Mouse (Mus musculus) gonadal fat pad, adult 2 months (tissue): ENCODE results near the gene Nol10. TPM values are rescaled to one million over a fixed set of nuclear protein-coding genes. Genes with fewer than 3 reads are reported as not detected.

Experiments
- DNase-seq: peaks from one replicate; pipeline ENCODE4 v3.0.0-alpha.2; 2012; ENCODE audit warnings: low read depth
- polyA plus RNA-seq: library from polyadenylated mRNA; depleted of rRNA; stranded (reverse); fragments of >200 nt; gene quantifications from 2 replicates; pipeline ENCODE4 v1.2.3, GENCODE M21; 2012

Gene Nol10
- polyA plus RNA-seq, 1 experiment: 3.8 TPM

- DNase-seq: no peak
Measured at GRCm38 (mm10) chr12:17408312-17408711, 60.1 kb downstream of the Nol10 start.

DNA sequence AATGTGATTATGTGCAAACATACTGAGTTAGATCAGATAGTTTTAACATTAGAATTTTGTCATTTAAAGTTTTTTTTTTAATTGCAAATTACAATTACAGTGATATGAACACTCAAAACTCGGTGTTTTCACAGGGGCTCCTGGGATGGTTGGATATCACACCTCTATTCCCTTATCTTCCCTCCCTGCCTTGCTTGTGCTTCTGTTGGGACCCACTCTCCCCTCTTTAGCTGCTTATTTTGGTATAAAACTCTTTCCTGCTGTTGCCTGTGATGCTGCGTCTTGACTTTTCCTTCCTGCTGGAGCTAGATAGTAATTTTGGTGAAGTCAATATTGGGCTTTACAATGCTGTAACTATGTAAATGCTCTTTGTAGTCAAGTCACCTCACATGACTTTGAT lies 63.0 kb downstream of the Nol10 start:
- no peak for DNase-seq

DNA sequence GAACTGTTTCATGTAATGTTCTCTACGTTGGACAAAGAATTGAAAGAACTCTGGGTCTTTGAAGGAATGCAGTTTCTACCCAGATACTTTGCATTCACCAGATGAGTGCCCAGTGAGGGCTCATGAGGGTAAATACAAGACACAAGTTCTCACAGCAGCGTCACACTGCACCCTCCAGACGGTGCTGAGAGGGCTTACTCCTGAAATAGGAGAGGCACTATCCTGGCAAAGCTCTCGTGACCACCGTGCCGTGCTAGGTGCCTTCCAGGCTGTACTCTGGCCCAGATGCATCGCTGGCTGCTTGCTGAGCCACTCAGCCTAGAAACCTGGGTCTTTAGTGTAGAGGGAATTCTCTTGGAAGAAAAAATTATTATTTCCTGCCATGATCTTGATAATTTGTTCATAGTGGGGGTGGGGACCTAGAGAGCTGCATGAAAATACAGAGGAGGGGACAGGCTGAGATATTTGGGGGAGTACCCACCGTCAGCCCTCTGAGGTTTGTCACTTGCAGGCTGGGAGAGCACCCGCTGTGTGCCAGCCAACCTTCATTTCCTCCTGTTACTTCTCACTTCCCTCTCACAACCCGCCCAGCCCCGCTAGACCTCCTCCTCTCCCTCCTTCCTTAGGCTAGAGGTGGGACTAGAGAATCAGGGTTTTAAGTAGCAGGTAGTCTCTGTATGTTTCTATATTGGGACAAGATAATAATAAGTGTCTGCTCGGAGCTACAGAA lies 63.7 kb downstream of the Nol10 start:
- no peak for DNase-seq

DNA sequence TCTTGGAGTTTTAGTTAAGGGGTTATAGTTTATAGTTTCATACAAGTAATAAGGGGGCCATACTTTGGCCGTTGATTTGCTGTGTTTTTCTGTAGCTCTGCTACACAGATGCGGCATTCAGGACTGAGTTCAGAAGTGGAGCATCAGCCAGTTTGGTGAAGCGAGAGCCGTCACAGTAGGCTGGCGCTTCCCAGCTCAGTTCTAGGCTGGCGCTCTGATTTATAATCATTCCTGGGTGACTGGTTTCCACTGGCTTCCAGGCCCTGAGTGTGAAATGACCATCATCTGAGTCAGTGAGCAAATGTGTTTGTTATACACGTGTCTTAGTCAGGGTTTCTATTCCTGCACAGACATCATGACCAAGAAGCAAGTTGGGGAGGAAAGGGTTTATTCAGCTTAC lies 66.5 kb downstream of the Nol10 start:
- DNase-seq: no peak

DNA sequence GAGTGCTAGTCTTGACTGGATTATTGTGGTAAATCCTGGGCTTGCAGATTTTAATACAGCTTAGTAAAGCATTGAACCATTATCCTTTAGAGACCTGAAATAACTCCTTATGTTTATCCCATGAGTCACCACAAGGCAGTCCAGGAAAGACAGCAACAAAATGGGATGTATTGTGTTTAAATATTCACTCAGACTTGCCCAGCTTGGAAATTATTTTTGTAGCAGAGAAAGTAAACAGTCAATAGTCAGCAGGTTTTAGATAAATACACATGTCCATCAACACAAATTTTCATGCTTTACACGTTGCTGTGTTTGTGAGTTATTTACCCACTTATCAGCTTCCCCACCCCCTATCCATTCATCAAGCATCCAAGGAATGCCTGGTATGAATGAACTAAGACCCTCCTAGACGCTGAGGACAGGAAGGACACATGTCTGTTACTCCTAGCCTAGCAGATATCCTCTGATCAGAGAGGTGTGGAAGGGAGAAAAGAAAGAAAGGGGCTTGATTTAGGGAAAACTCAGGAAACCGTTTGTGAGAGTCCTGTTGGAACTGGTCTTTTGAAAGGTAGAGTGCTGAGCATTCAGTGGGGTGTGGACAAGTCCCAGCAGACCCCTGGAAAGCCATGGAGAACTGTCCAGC lies 72.0 kb downstream of the Nol10 start:
- DNase-seq: no peak

DNA sequence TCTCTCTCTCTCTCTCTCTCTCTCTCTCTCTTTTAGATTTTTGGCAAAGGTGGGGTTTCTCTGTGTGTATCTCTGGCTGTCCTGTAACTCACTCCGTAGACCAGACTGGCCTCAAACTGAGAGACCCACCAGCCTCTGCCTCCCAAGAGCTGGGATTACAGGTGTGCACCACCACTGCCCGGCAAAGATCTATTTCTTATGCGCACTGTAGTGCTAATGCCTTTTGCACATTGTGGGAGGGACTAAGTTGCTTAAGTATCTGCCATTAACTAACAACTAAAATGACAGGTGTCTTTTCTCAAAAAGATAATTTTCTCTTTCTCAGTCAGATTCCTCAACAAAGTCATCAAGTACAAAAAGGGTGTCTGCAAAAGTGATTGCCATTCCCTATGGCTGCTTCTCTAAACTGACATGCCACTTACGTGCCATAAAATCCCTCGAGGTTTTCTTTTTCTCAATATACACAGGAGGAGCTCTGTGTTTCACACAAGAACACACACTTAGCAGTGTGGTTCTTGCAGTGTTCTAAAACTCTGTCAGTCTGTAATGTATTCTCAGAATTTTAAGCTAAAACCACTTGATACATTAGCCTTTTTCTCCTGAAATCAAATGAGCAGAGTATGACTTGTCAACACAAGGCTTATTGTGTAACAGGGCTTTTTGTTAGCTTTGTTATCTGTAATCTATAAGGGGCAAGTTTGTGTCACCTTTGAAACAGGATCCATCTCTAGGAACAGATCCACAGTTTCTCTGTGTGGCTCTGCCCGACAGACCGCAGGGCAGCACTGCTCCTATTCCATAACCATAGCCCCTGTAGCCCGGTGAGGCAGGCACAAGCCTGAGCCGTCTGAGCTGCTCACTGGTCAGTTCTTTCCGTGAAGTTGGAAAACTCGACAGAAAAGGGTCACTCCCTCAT lies 77.3 kb downstream of the Nol10 start:
- no peak for DNase-seq

GRCm38 (mm10) chr12:17426735-17427134 lies 78.5 kb downstream of the Nol10 start:
- DNase-seq: no peak

DNA sequence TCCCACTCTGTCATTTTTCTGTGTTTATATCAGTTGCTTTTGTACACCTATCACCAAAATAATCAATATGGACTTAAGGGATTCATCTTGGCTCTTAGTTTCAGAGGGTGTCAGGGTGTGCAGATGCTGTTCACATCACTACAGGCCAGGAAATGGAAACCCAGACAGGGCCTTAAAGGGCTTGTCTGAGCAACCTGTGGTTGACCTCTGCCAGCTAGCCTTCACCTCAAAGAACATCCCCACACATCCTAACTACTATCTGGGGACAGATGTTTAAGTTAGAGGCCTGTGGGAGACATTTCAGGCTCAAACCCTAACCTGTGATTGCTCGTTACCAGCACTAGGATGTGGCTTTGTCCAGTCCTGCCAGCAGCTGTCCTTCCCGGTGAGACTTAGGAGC lies 82.3 kb downstream of the Nol10 start:
- no peak for DNase-seq

GRCm38 (mm10) chr12:17431166-17431565 lies 82.9 kb downstream of the Nol10 start:
- DNase-seq: no peak

DNA sequence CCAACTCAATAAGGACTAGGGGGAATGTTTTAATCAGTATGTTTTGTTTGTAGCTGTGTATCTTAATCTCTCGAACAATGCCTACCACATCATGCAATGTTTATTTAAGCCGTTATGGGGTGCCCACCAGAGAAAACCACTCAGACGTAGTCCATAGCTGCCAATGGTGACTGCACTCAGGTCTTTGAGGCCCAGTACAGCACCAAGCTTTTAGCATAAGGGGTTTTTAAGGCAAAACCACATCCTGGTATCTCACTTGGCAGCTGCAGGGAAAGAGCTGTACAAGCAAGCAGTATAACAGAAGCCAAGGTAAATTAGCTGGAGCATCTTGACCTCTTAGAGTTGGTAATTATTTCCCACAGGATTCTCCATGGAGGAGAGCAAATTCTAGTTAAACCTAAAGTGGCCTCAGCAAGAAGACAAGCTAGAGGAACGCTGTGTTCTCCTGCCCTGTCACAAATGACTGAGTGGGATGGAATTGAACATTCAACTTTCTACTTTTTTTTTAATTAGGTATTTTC lies 83.6 kb downstream of the Nol10 start:
- no peak for DNase-seq

DNA sequence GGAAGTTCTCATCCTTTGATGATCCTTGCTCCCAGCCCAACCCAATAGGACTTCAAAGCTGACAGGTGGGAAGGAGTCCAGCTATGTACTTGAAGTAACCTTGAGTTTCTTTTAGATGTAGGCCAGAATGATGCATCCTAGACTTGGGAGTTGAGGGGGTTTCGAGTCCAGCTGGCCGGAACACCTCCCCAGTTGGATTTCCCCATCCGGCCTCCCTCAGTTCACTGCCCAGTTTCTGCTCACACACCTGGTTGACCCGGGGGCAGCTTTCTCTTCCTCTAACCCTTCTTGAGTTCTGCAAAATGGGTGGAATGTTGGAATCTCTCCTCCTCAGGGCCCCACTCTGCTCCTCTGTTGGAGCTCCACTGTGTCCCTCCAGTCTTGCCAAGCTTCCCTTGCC lies 85.5 kb downstream of the Nol10 start:
- DNase-seq: no peak

DNA sequence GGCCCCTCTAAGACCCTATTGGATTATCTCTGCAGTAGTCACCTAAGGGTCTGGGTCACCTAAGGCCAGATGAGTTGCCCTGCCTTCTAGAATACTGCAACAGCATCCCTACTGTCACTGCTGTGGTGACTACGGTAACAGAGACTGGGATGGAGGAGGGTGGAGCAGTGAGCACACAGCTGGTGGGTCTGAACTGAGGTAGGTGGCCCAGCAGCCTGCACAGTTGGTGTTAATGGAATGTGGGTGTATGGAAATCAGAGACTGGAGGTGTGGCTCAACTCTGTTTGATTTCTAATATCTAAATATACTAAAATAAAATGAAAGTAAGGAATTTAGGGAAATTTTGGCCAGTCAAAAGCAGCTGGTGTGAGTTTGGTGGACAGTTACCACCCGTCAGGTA lies 88.2 kb downstream of the Nol10 start:
- DNase-seq: no peak

- no peak for DNase-seq
Measured at GRCm38 (mm10) chr12:17440251-17440651, 92.0 kb downstream of the Nol10 start.

DNA sequence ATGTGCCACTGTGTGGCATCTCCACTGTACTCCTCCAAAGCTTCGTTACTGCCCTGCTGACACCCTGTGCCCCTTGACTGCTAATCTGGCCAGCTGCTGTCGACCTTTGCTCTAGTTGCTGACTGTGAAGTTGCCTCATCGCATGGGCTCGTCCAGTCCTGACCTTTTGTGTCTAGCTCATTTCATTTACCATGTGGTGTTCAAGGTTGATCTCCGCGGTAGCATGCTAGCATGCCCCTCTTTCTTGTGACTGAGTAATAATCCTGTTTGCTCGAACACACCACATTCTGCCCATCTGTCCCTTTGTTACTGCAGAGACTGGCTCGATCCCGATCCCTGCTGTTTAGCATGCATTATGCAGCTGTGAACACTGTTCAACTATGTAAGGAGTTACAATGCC lies 93.2 kb downstream of the Nol10 start:
- DNase-seq: no peak

DNA sequence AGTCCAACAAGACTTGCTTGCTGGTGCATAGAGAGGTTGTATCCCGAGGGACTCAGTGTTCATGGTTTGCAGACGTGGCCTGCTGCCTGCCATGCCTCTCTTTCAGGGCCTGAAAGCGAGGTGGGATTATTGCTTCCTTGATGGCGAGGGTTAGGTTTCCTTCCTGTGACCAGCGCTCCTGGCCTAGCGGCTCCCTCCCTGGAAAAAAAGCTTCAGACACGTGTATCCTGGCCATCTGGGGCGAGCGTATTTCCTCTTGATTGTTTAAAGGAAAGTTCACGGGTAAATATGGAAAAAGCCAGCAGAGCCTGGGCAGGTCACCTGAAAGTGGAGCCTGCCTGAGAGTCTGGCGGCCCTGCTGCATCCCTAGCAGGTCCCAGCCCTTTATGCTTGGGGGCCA lies 96.1 kb downstream of the Nol10 start:
- DNase-seq: no peak

DNA sequence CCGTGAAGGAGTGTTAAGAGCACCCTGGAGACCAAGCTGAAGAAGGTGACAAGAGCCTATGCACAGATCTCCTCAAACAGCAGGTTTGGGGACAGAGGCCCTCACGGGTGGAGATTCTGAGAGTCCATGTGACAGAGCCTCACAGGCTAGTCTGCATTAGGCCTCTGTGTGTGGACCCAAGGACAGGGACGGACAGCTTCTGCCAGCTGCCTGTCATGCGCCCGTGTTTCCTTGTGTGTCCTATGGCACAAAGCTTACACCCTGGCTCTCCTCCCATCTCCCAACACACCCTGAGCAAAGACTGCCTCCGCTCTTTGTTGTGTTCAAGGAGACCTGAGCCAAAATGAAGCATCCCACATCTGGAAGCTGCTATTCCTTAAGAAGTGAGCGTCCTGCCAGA lies 97.0 kb downstream of the Nol10 start:
- no peak for DNase-seq

DNA sequence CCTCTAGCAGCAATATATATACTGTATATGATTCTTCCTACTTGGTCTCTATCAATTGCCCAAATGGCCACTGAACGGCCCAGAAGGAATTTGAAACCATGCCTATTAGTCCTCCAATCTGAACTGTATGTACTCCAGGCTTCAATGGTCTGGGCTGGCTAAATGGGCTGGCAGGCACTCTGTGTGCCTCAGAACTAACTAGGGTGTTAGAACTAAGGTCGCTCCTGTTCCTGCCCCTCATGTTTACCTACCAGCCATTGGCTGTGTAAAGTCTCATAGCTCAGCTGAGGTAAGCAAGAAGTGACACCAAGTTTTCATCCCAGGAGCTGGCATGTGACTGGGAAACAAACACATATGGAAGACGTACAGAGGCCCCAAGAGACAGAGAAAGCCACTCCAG lies 100.5 kb downstream of the Nol10 start:
- no peak for DNase-seq

GRCm38 (mm10) chr12:17449661-17450091 lies 101.4 kb downstream of the Nol10 start:
- peak; percentile 28 for DNase-seq

- no peak for DNase-seq
Measured at GRCm38 (mm10) chr12:17450503-17450902, 102.2 kb downstream of the Nol10 start.

DNA sequence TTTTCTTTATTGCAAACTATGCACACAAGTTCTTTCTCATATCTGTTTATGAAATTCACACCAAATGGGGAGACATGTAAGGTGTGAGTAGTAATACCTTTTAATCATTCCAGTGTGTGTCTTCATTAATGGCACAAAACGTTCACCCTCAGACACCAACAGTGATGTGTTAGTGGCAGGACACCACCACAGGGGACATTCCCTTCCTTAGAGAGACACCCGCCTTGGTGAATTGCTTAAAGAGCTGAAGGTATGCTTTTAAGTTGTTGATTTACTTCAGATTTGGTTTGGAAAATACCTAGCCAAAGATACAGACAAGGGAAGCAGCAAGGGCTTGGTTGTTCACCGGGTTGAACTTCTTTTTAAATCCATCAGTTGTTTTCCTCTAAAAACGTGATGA lies 102.7 kb downstream of the Nol10 start:
- no peak for DNase-seq

DNA sequence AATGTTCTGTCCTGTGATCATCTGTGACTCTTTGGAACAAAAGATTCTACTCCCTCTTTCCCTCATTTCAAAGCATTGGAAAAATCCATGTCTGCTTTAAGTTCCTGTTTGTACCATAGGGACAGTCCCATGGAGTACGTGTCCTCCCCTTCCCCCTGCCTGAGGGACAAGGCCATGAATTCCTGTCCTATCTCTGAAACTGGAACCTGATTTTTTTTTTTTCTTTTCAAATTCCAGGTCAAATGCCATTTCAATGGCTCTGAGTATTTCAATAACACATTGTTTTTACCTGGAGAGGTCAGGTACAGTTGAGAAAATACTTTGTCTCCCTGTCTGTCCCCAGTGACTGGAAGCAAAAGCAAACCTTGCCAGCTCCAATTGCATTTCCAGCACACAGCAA lies 104.0 kb downstream of the Nol10 start:
- DNase-seq: no peak

- DNase-seq: no peak
Measured at GRCm38 (mm10) chr12:17453918-17454317, 105.7 kb downstream of the Nol10 start.
